Mouse (Mus musculus) fibroblast of lung, adult 2 months (primary cell): ENCODE data around the gene P2ry4.

Experiments
- DNase-seq: peaks from one replicate; pipeline ENCODE4 v3.0.0-alpha.2; 2011; ENCODE audit warnings: low read depth

Gene P2ry4

GRCm38 (mm10) chrX:100594791-100595190, at the start of gene P2ry4:
Gene P2ry4 (minus strand): TSS chrX:100594869.
- DNase-seq = no peak

GRCm38 (mm10) chrX:100638477-100638876, 43.8 kb upstream of the P2ry4 start:
- no peak for DNase-seq

- DNase-seq = no peak
Observed at GRCm38 (mm10) chrX:100629076-100629475, 34.4 kb upstream of the P2ry4 start.

GRCm38 (mm10) chrX:100625802-100626793, 31.4 kb upstream of the P2ry4 start, which contains the start of gene Pdzd11:
Gene Pdzd11 (minus strand): TSS chrX:100626568.
- peak; percentile 77 for DNase-seq

- no peak for DNase-seq
Observed at GRCm38 (mm10) chrX:100625546-100625801, 30.8 kb upstream of the P2ry4 start, which contains the start of gene Kif4. Gene Kif4 (plus strand): TSS chrX:100625737.

GRCm38 (mm10) chrX:100625146-100625545, 30.5 kb upstream of the P2ry4 start:
- DNase-seq = no peak

- no peak for DNase-seq
Observed at GRCm38 (mm10) chrX:100624242-100624641, 29.6 kb upstream of the P2ry4 start.

GRCm38 (mm10) chrX:100621366-100621765, 26.7 kb upstream of the P2ry4 start:
- no peak for DNase-seq

GRCm38 (mm10) chrX:100618488-100618887, 23.8 kb upstream of the P2ry4 start:
- no peak for DNase-seq

- DNase-seq = no peak
Observed at GRCm38 (mm10) chrX:100605314-100605713, 10.6 kb upstream of the P2ry4 start, which contains the start of gene Arr3. Gene Arr3 (plus strand): TSS chrX:100605497.

- DNase-seq = no peak
Observed at GRCm38 (mm10) chrX:100599755-100600154, 5.1 kb upstream of the P2ry4 start.

GRCm38 (mm10) chrX:100597439-100597838, 2.8 kb upstream of the P2ry4 start:
- DNase-seq = peak; percentile 27

- DNase-seq = no peak
Observed at GRCm38 (mm10) chrX:100571951-100572350, 22.7 kb downstream of the P2ry4 start, which contains the start of gene Awat1. Gene Awat1 (plus strand): TSS chrX:100572251.

GRCm38 (mm10) chrX:100565696-100566095, 29.0 kb downstream of the P2ry4 start:
- DNase-seq = no peak

- DNase-seq = no peak
Observed at GRCm38 (mm10) chrX:100556026-100556425, 38.6 kb downstream of the P2ry4 start.
